Mouse (Mus musculus) testis, adult 2 months (tissue): ENCODE results near the gene Krtap28-10. TPM values are rescaled to one million over a fixed set of nuclear protein-coding genes. Genes with fewer than 3 reads are reported as not detected.

ENCODE experiments used
- H3K27ac ChIP-seq: fragments of 200-500 bp; 2 replicates; pipeline ENCODE4 v1.5.1; 2012; ENCODE audit warnings: low read depth, low read length; ENCODE audit not compliant: control insufficient read depth, insufficient read depth
- H3K27me3 ChIP-seq: fragments of 200-500 bp; 2 replicates; pipeline ENCODE4 v1.6.1; 2012; ENCODE audit warnings: mild to moderate bottlenecking, low read length, moderate library complexity; ENCODE audit not compliant: control insufficient read depth, insufficient read depth
- H3K36me3 ChIP-seq: fragments of 200-500 bp; 2 replicates; pipeline ENCODE4 v1.6.1; 2012; ENCODE audit warnings: mild to moderate bottlenecking, low read length; ENCODE audit not compliant: control insufficient read depth, insufficient read depth
- H3K4me1 ChIP-seq: fragments of 200-500 bp; 2 replicates; pipeline ENCODE4 v1.6.1; 2012; ENCODE audit warnings: low read length; ENCODE audit not compliant: control insufficient read depth, insufficient read depth
- H3K4me3 ChIP-seq: fragments of 200-500 bp; 2 replicates; pipeline ENCODE4 v1.5.1; 2012; ENCODE audit warnings: low read depth, mild to moderate bottlenecking, low read length, moderate library complexity, mixed read lengths; ENCODE audit not compliant: control insufficient read depth
- CTCF ChIP-seq: fragments of 200-500 bp; IDR thresholded peaks from 2 replicates; pipeline ENCODE4 v1.5.1; 2012; ENCODE audit warnings: low read depth, mild to moderate bottlenecking, inconsistent platforms, low read length, moderate library complexity; ENCODE audit not compliant: control insufficient read depth, insufficient read depth, insufficient replicate concordance
- POLR2A ChIP-seq: fragments of 200-500 bp; IDR thresholded peaks from 2 replicates; pipeline ENCODE4 v1.6.1; 2012; ENCODE audit warnings: low read depth, mild to moderate bottlenecking, inconsistent platforms, low read length, moderate library complexity; ENCODE audit not compliant: control insufficient read depth
- polyA plus RNA-seq: library from polyadenylated mRNA; depleted of rRNA; stranded (reverse); fragments of >200 nt; gene quantifications from 2 replicates; pipeline ENCODE4 v1.2.3, GENCODE M21; 2012

Gene Krtap28-10
- polyA plus RNA-seq, 1 experiment: not detected

GRCm38 (mm10) chr1:83066577-83066976 lies 24.3 kb upstream of the Krtap28-10 start:
- no peak overlapping the region for H3K27ac ChIP-seq
- H3K4me1 ChIP-seq: no peaks in the 10 kb centered on the region; the same call in 1 of the 2 replicates
- H3K27me3 ChIP-seq: no peaks in the 10 kb centered on the region
- no peaks in the 10 kb centered on the region for H3K36me3 ChIP-seq
- H3K4me3 ChIP-seq: no peak overlapping the region
- TF ChIP-seq CTCF: no peak
- TF ChIP-seq POLR2A: no peak

- no peaks in the 10 kb centered on the region for H3K27me3 ChIP-seq
- no peaks in the 10 kb centered on the region for H3K36me3 ChIP-seq
- TF ChIP-seq POLR2A: no peak
- TF ChIP-seq CTCF: no peak
- H3K4me1 ChIP-seq: peaks cover 2% of the 10 kb centered on the region; the same call in 1 of the 2 replicates
- H3K27ac ChIP-seq: no peak overlapping the region
- no peak overlapping the region for H3K4me3 ChIP-seq
Observed at GRCm38 (mm10) chr1:83064851-83065250, 22.6 kb upstream of the Krtap28-10 start.

- no peaks in the 10 kb centered on the region for H3K27me3 ChIP-seq
- H3K27ac ChIP-seq: no peak within 1 kb of the TSS
- TF ChIP-seq POLR2A: no peak
- no peak for TF ChIP-seq CTCF
- H3K4me1 ChIP-seq: 0 out of 2 replicates have a peak, but pooled peaks cover 2% of the 10 kb centered on the region
- no peak within 1 kb of the TSS for H3K4me3 ChIP-seq
- H3K36me3 ChIP-seq: no peaks in the 10 kb centered on the region
Observed at GRCm38 (mm10) chr1:83060643-83061042, 18.4 kb upstream of the Krtap28-10 start, which contains the start of gene Krtap28-13. Gene Krtap28-13 (plus strand): TSS chr1:83060930.

- Histone ChIP-seq H3K4me3 (no peak within 1 kb of the TSS), H3K27ac (no peak within 1 kb of the TSS), H3K4me1 (0 out of 2 replicates have a peak, but pooled peaks cover 2% of the 10 kb centered on the region), H3K36me3 (no peaks in the 10 kb centered on the region), H3K27me3 (no peaks in the 10 kb centered on the region)
- TF ChIP-seq CTCF (no peak), POLR2A (no peak)
Observed at GRCm38 (mm10) chr1:83059278-83059677, 17.0 kb upstream of the Krtap28-10 start, which contains the start of gene A030005K14Rik. Gene A030005K14Rik (minus strand): TSS chr1:83059378.

GRCm38 (mm10) chr1:83058481-83058880 lies 16.2 kb upstream of the Krtap28-10 start:
- Histone ChIP-seq H3K4me1 (0 out of 2 replicates have a peak, but pooled peaks cover 2% of the 10 kb centered on the region), H3K27me3 (no peaks in the 10 kb centered on the region), H3K27ac (no peak overlapping the region), H3K36me3 (no peaks in the 10 kb centered on the region), H3K4me3 (no peak overlapping the region)
- TF ChIP-seq CTCF (no peak), POLR2A (no peak)

GRCm38 (mm10) chr1:83044882-83045427 lies 2.7 kb upstream of the Krtap28-10 start, which contains the start of gene Gm47969:
Gene Gm47969 (plus strand): TSS chr1:83044932.
- H3K4me3 ChIP-seq: no peak within 1 kb of the TSS
- TF ChIP-seq CTCF (no peak), POLR2A (no peak)
- H3K27me3 ChIP-seq: no peaks in the 10 kb centered on the region
- H3K4me1 ChIP-seq: no peaks in the 10 kb centered on the region
- H3K36me3 ChIP-seq: no peaks in the 10 kb centered on the region
- no peak within 1 kb of the TSS for H3K27ac ChIP-seq

GRCm38 (mm10) chr1:83039080-83039479 lies 3.2 kb downstream of the Krtap28-10 start:
- Histone ChIP-seq H3K27me3 (no peaks in the 10 kb centered on the region), H3K36me3 (no peaks in the 10 kb centered on the region), H3K4me3 (no peak overlapping the region), H3K27ac (no peak overlapping the region), H3K4me1 (no peaks in the 10 kb centered on the region)
- TF ChIP-seq POLR2A: no peak
- no peak for TF ChIP-seq CTCF
